Mouse (Mus musculus) cerebellum, adult 18-20 months (tissue): Measurements from ENCODE around the gene Etv6.

Experiments used
- DNase-seq, 2 experiments: peaks; one replicate each; pipeline ENCODE4 v3.0.0; 2021

Gene Etv6

DNA sequence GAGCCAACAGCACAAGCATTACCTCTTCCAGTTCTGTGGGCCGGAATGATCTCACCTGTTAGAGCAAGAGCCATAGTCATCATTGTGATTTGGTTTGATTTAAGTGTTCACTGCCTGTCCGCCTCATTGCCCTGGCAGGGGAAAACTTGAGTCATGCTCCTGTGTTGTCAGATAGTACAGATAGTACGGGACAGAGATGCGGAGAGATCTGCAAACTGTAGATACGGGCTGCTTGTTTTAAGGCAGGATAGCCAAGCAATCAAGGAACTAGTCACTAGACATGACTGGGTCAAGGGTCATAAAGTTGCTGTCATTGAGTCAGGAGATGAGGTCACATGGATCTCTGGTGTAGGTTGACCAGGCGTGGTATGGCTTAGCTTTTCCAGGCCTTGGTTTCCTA lies 182.2 kb downstream of the Etv6 start:
- no peak for DNase-seq

DNA sequence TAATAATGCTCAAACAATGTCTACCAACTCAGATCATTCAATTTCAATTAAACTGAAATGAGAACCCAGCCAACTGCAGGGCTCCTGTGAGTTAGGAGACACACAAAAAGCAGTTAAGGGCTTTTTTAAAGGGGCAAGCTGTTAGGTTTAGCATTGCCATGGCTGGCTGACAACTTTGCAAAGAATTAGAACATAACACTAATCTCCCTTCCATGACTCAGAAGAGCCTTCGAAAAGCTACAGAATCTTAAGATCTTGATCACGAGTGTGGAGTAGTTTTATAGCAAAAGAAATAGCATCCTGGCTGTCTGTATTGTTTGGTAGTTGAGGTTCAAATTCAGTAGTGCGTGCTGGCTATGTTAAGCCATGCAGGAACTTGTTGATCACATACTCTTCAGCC lies 182.9 kb downstream of the Etv6 start:
- no peak for DNase-seq

DNA sequence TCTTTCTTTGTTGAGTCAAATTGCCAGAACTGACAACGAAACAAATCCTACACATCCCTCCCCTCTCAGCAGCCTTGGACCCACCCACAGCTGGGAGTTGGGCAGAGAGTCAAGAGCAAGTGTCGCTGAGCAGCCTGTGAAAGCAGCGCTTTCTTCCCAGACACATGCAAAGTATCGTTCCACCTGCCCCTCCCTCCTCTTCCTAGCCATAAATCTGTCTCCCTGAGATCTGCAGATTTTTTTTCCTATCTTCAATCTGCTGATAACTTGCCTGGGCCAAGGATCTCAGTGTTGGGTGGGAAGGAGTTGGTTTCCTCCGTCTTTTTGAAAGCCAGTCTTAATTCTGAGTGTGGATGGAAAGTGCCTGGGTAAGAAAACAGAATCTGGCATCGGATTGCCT lies 183.9 kb downstream of the Etv6 start:
- DNase-seq, result no peak

DNA sequence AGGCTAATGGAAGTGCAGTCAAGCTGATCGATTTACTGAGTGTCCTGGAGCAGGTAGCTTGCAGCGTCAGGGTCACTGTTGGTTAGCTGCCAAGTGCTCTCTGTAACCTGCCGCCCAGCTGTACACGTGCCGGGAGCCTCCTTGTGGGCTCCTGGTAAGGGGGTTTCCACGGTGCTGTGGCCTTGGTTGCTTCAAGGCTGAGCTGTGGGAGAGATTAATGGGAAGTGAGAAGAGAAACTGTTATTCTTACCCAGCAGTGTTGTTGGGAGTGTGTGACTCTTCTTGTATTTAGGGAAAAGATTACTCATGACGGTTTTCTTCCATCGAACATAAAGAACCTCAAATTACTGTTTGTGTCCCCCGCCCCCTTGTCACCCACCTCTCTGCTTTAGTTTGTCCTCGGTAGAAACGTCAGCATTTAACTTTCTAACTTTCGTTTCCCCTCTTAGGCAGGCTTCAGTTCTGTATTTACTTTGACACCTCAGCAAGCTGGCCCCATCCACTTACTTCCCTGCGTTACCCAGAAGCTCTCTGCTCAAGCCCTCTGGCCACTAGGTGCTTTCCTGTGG lies 184.8 kb downstream of the Etv6 start:
- no peak for DNase-seq

DNA sequence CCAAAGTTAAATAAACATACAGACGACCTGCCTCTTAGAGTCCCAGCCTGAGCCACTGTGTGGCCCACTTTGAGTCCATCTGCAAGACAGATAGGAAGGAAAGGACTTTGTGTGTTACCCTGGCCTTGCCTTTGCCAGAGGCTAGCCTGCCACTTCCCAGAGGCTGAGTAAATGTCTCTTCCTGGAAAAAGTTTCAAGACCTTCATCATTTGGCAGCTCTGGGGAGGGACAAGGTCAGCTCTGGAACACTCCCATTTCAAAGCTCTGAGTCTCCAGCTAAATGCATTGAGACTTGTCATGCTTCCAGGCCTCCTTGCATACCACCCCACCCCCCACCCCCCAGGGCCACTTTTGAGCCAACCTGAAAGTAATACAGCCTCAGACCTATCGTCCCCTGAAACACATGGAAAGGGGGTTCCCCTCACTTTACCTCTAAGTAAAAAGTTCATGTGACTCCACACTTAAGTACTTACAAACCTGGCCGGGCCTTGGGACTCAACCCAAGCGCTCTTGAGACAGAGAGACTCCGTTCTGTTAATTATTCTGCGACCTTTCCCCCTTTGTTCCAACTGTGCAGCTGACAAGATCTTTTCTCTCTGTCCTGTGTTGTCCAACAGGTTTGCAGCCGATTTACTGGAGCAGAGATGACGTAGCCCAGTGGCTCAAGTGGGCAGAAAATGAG lies 186.9 kb downstream of the Etv6 start:
- DNase-seq, result no peak

DNA sequence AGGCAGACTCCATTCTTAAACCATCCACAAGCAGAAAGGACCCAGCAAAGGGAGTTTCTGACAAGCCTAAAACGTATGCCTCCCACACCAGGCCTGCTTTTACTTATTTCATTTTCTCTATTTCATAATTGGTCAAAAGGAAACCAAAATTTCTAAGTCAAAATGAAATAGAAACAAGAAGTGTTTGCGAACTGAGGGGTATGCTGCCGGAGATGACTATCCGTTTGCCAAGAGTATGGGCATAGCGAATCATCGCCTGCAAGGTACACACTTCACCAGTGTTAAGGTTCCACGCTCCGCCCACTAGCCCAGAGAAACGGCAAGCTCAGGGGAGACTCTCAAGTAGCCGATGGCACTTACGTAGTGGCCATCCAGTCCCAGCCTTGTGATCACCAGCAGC lies 190.1 kb downstream of the Etv6 start:
- no peak for DNase-seq

DNA sequence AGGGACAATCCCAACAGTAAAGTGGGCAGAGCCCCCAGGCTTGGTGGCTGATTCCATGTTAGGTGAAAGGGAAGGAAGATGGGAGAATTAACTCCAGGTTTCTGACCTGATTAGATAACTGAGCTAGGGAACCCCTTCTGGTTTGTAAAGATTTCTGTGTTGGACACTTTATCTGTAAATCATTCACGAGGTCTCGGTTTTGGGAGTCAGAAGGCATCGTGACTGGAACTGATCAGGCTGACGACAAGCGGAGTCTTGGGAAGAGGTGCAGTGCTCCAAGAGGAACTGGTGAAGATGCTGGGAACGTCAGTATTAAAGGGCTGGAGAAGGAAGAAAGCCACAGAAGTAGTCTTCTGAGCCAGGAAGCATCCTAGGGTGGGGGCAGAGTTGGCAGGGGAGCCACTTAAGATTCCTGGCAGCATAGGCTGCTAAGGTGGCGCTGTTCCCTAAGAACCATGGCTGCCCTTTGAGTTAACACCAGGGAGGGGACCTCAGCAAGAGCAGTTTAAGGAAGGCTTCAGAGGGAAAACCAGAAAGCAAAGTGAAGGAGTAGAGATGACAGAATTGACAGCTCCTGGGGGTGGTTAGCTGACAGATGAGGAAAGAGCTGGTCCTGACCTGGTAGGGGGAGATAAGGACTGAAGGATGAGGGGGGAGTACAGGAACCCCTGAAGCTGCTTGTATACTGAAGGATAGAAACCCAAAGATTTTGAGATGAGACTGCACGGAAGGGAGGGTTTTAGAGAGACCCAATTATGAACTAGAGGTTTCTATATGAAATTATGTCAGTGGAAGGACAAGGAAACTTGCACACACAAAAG lies 191.1 kb downstream of the Etv6 start:
- DNase-seq, result no peak

DNA sequence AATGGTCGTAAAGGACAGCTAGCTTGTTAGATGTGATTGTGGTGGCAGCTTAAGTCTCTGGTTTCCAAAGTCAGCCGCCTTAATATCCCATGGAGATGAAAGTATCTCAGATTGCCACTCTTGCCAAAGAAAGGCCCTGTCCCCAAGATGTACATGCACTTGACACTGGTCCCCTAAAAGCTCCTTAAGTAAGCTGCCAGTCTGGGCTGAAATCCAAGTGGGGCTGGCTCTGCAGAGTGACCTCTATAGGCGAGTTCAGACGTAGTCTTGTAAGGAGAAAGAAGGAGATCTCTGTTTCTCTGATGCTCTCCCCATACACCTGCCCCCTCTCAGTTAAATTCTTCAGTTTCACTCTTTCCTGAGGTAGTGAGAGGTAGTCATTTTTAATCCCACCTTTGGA lies 200.8 kb downstream of the Etv6 start:
- DNase-seq, result no peak

DNA sequence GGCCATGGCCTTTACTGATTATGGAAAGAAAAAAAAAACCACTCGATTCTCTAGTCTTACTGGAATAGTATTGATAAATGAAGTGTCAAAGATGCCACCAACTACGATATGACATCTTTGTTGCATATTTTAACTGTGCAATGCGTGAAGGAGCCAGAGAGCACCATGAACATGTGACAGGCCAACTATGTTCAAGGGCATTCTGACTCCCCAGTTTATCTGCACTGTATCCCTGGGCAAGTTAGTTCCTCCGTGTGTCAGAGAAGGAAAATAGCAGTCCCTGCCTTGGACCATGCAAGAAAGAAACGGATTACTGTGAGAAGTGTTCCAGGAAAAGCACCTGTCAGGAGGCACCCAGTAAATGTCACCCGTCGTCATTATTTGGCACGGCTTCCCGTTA lies 203.0 kb downstream of the Etv6 start:
- no peak for DNase-seq

DNA sequence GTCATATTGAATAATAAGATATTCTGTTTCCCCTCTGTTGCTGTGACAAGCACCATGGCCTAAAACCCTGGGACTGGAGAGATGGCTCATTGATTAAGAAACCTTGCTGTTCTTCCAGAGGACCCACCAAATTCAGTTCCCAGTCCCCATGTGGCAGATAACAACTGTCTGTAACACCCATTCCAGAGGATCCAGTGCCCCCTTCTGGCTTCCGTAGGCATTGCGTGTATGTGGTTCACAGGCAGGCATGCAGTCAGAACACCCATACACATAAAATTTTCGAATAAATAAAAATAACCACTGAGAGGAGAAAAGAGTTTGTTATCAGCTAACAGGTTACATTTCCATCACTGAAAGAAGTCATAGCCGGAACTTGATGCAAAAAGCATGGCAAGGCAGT lies 205.5 kb downstream of the Etv6 start:
- DNase-seq, result no peak

DNA sequence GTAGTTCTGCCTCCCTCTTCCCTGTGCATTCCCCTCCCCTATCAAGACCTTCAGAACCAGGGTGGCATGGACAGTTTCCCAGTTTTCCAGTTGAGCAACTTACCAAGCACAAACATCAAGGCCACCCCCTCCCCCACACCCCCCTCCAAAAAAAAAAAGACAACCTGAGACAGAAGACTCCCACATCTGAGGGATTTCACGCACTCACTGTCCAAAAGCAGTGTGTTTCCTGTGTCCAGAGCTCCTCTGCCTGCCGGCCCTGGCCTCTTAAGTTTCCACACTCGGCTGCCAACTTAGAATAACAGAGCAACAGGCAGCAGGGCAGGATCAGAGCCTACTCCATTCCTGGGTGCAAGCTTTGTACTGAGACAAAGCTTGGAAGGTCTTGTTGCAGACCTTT lies 207.6 kb downstream of the Etv6 start:
- DNase-seq, result no peak

DNA sequence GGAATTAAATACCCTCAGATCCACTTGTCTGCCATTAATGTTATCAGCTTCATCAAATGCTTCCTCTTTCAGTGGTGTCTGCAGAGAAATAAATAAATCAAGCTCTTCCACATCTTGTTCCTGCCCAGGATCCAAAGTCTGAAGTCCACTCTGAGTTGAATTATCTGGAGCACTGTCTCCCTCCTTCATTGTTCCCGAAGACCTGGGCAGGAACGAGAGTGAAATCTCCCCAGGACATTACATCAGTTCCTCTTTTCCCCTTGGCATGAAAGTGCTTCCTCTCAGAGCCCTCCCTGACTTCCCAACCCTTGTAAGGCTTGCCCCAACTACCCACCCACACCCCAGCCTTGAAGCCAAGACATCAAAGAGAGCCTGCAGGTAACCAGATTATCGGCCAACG lies 208.0 kb downstream of the Etv6 start:
- DNase-seq, result no peak

DNA sequence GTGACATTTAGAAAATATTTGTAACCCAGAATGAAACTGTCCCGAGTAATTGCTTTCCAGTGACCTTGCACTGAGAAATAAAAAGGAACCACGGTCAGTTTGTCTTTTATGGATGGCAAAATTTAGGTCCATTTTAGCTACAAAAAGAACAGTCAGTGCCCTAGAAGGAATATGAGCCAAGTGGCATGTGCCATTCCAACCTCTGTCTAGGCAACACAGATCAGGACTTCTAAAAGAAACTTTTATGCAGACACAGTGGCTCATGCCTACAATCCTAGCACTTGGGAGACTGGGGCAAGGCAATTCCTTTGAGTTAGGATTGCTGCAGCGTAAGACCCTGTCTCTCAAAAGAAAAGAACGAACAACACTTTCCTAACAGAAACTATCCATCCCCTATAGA lies 208.6 kb downstream of the Etv6 start:
- DNase-seq, result no peak

DNA sequence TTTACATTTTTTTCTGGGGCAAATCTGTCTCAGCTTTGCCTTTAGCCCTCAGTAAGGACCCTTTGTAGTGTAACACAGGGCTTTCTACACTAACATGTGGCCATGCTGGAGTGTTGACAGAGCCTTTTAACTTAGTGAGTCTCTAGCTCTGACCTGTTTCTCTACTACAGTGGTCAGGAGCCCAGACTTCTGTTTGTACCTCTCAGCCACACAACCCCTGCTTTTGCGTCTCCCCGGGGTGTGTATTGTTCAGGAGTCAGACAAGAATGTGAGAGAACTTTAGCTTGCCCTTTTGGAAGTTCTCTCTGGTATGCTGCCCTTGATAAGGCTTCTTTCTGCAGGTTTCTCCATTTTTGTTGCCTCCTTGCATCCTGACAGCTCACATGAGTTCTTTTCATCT lies 210.6 kb downstream of the Etv6 start:
- DNase-seq, result no peak

DNA sequence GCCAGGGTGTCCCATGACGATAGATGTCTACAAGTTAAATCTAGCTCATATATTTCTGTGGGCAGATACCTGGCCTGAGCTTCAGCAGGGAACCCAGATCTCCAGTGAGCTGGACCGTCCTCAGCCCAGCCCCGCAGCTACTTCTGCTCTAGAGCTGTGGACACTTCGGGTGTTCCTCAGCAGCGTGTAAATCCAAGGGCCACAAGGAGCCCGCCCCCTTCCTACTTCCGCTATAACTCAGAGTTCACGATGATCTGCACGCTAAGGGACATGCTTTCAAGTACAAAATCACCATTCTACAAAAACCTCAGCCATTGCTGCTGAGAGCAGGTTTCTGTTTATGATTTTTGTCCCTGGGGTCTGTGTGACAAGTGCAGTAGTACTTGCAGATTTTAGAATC lies 211.8 kb downstream of the Etv6 start:
- DNase-seq, result no peak

DNA sequence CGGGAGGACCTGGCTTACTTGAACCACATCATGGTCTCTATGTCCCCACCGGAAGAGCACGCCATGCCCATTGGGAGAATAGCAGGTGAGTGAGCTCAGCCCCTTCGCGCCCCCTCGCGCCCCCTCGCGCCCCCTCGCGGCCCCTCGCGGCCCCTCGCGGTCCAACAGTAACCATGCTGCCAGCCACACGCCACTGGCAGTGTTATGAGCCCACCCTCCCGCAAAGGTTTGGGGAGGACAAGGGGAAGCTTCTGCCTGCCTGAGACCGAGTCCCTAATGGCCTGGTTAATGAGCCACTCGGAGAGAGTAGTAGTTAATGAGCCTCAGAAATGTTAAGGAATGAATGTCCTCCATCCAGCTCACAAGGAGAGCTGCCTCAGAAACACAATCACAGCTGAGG lies 213.2 kb downstream of the Etv6 start:
- DNase-seq, result no peak

DNA sequence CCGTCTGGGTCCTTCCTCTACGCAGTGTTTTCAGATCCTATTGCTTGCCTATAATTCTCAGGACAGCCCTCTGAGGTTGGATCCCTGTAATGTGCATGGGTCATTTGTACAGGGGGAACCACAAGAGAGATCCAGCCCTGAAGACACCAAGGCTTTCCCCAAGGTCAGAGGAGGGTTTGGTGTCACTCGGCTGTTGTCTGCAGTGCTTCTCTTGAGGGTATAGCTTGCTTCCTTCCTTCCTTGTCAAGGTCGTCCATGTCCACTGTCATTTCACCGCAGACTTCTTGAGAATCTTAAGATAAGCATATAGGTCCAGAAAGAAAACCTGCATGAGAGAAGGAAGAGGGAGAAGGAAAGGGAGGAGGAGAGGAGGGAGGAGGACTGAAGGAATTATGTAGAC lies 215.3 kb downstream of the Etv6 start:
- DNase-seq, result no peak

DNA sequence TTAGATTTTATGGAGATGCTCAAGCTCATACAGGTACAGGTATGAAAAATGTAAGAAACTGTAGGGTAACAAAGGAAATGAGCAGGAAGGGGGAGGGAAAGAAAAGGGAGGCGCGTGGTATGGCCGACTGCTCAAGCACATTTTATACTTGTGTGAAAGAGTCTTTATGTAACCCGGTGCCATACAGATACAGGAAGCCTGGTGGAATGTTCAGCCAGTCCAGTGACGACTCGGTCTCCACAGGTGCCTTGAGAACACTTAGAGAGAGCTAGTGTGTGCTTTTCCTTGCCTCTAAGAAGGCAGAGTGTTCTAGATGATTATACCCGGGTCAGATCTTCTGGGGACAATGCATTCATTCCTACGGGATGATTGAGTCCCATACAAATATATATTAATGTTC lies 215.9 kb downstream of the Etv6 start:
- DNase-seq, result no peak

DNA sequence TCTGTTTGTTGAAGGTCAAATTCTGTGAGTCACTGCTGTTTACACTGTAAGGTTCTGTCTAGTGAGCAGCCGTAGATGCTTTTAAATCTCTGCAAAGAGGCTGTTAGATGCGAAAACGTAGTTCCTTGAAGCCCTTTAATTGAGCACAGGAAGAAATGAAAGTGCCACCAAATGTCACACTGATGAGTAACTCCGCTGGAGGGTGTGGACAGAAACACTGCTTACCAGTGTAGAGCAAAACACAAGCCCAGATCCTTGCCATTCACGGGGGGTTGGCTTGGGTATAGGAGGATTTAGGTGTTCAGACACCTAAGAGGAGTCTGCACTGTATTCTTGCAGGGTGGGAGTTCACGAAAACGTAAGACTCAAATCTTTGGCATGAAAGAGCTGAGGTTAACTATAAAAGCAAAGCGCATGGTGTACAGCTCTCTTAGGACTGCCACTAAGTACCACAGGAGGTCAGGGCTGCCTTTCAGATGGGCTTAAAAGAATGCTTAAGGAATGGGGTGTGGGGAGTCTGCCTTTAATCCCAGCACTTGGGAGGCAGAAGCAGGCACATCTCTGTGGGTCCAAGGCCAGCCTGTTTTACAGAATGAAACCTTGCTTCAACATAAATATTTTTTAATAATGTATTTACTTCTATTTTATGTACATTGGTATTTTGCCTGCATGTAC lies 216.7 kb downstream of the Etv6 start:
- no peak for DNase-seq

DNA sequence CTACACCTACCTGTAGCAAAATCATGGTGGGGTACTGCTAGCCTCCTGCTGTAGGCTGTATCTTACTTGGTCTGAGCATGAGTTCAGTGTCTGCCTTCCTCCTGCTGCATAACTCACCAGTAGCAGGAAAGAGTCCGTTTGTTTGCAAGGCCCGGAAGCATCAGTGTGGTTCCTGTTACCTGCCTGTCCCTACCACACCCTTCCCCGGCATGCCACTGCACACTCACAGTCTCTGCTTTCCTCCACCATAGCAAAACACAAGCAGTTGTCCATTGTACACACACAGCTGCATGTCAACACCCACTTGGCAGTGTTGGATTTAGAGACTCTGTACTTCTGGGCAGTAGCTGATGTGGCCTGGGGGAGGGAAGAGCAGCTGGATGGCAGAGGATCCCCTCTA lies 220.9 kb downstream of the Etv6 start:
- DNase-seq, result no peak

DNA sequence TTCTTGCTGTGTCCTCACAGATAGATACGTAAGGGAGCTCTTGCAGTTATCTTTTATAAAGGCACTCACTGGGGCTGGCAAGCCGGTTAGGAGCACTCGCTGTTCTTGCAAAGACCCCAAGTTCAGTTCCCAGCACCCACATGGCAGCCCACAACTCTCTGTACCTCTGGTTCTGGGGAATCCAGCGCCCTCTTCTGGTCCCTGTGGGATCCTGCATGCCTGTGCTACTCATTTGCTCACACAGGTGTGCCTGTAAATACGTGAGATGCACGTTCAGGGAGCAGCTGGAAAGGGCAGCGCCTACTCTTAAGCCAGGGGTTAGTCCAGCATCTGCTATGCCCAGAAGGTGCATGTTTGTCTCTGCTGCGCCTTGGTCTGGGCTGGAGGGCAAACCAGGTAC lies 224.4 kb downstream of the Etv6 start:
- no peak for DNase-seq

DNA sequence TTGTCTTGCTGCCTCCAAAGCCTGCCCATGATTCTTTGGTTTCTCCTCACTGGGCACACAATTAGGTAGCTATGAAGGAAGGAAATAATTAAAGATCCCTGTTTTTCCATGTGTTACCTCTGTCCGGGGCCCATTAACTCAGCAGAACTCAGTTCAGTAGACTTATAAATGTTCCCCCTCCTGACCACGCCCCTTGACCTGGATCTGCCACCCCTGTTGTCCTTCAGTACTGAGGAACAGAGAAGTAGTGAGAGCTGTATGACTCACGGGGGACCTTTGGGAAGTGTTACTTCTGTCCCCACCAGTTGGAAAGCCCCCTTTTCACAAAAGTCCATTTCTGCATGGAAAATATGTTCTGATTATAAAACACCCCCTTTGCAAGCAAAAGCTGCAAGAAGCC lies 226.4 kb downstream of the Etv6 start:
- no peak for DNase-seq

DNA sequence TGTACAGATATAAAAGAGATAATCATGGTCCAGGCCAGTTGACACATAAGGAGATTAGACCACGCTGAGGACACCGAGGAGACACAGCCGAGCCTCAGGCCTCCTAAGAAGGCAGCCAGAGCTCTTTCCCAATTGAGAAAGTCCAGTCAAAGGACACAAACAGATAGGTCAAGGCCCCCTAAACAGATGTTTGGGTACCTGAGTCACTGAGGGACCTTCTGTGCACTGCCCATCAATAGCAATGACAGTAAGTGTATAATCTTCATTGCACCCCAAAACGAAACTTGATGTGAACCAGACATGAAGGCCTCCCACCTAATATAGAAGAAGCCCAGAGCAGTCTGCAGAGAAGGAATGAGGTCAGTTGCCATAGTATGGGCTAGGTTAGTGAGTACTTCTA lies 226.9 kb downstream of the Etv6 start:
- no peak for DNase-seq
